ENCODE assay signal across 17 mouse cellular contexts in genomic region chr9:105368605-105369004, GRCm38 (mm10). TPM values are rescaled to one million over a fixed set of nuclear protein-coding genes. Genes with fewer than 3 reads are reported as not detected.
A peak's percentile ranks its signal among the peaks of the same experiment; 100 is the strongest.
DNase-seq lines count a peak whose midpoint lies in the region; ATAC-seq lines count a peak whose summit lies in the region.
"Had no signal": no experiment of that assay in that cellular context is flagged by ENCODE, and none has a peak within 500 bp of the region (broad histone marks: within the 10 kb centered on the region; RNA-seq: fewer than 3 reads in every experiment).

No protein-coding gene starts in this region.

- peak; percentile 69; the same call in 1 of the 2 replicates for ATAC-seq in frontal cortex, adult (ENCODE audit: low TSS enrichment)
- ATAC-seq in activated CD4-positive, CD25-positive, alpha-beta regulatory T cell, adult 4 months: peak; percentile 81
- ATAC-seq in inflammation-experienced regulatory T-cells, adult 6 months: peak; percentile 92
- ATAC-seq: forebrain, embryonic 13.5 days; intestine, postnatal 0 days; Patski had no signal

- no peak for DNase-seq in frontal cortex, postnatal 36 days (ENCODE audit: low spot score in 2 of 2)
- no peak for DNase-seq in cerebellum, adult 11-12 months
- DNase-seq in spleen, adult 12 weeks (ENCODE audit: low spot score): no peak
- no peak for DNase-seq in cerebellum, adult 18-20 months
- DNase-seq: adrenal gland, adult 2 months; adrenal gland, postnatal 36 days; cerebellum, adult 11 months; cerebellum, adult 9-11 months; cerebellum, postnatal 36 days; gastrocnemius, postnatal 10 days; heart, adult 2 months had no signal

RNA-seq across cellular contexts. Expression of gene Aste1, which starts 26.6 kb away (rescaled TPM):
- 10 to 100 TPM; 11.6 to 16.2 TPM for polyA plus RNA-seq in activated CD4-positive, CD25-positive, alpha-beta regulatory T cell, adult 4 months (2017; shearing (Covaris generic))
- 10 to 100 TPM; 16.1 to 19.0 (median 17.7) TPM for polyA plus RNA-seq in inflammation-experienced regulatory T-cells, adult 6 months (2017; shearing (Covaris generic))

RNA-seq across cellular contexts. Expression of gene Nek11, which starts 26.7 kb away (rescaled TPM):
- polyA plus RNA-seq in activated CD4-positive, CD25-positive, alpha-beta regulatory T cell, adult 4 months (2017; shearing (Covaris generic)): under 1 TPM in 1 of 2 experiments, not detected in 1; 0.22 TPM
- not detected for polyA plus RNA-seq in inflammation-experienced regulatory T-cells, adult 6 months (2017; shearing (Covaris generic))
- polyA plus RNA-seq: adrenal gland, adult 2 months had no signal
